9 mouse cellular contexts compared by ENCODE assay signal in genomic region chr15:101453093-101453736, GRCm38 (mm10). TPM values are rescaled to one million over a fixed set of nuclear protein-coding genes. Genes with fewer than 3 reads are reported as not detected.
DNase-seq lines count a peak whose midpoint lies in the region; ATAC-seq and TF ChIP-seq lines count a peak whose summit lies in the region.
"Had no signal": no experiment of that assay in that cellular context is flagged by ENCODE, and none has a peak within 500 bp of the region (broad histone marks: within the 10 kb centered on the region; RNA-seq: fewer than 3 reads in every experiment).

No protein-coding gene starts in this region.

- no peaks in the 10 kb centered on the region for H3K36me3 ChIP-seq in ES-E14 (ENCODE audit: control insufficient read depth, insufficient read depth, low read length, poor library complexity, severe bottlenecking)
- no peaks in the 10 kb centered on the region for H3K36me3 ChIP-seq in liver, embryonic 16.5 days (ENCODE audit: control insufficient read depth, insufficient read depth)

- H3K27ac ChIP-seq in ES-E14 (ENCODE audit: insufficient read depth, low read depth, low read length, poor library complexity, severe bottlenecking): no peak overlapping the region
- H3K27ac ChIP-seq in liver, embryonic 16.5 days (ENCODE audit: low read length): no peak overlapping the region
- H3K27ac ChIP-seq in olfactory bulb, adult 2 months (ENCODE audit: insufficient read depth, low read depth, low read length): no peak overlapping the region

- 8% methylated on average over 13 of the region's 13 CpGs for WGBS in large intestine, adult 2 months
- WGBS in liver, embryonic 16.5 days (ENCODE audit: insufficient replicate concordance): 8% methylated on average over 13 of the region's 13 CpGs
- WGBS in olfactory bulb, adult 2 months: 12% methylated on average over 13 of the region's 13 CpGs

- peak; percentile 82 for TF ChIP-seq CTCF in olfactory bulb, adult 2 months (IDR thresholded peaks at IDR 0.05; ENCODE audit: insufficient read depth, low read depth, low read length)

- no peak for TF ChIP-seq POLR2A in olfactory bulb, adult 2 months (IDR thresholded peaks at IDR 0.05; ENCODE audit: insufficient read depth, low read depth, low read length)

- no peak overlapping the region for H3K9ac ChIP-seq in ES-E14 (ENCODE audit: insufficient read depth, low read depth, low read length, poor library complexity, severe bottlenecking)
- no peak overlapping the region for H3K9ac ChIP-seq in liver, embryonic 16.5 days (ENCODE audit: low read depth, low read length)

- no peak overlapping the region for H3K4me3 ChIP-seq in ES-E14 (ENCODE audit: insufficient read depth in 1 of 2, low read depth in 1 of 2, low read length in 2 of 2, poor library complexity in 1 of 2, severe bottlenecking in 1 of 2)
- no peak overlapping the region for H3K4me3 ChIP-seq in liver, embryonic 16.5 days (ENCODE audit: low read depth, low read length)
- no peak overlapping the region for H3K4me3 ChIP-seq in olfactory bulb, adult 2 months (ENCODE audit: insufficient read depth, low read depth, low read length)

- H3K27me3 ChIP-seq in liver, embryonic 16.5 days (ENCODE audit: control insufficient read depth, insufficient read depth, low read depth, low read length): no peaks in the 10 kb centered on the region

- H3K9me3 ChIP-seq in ES-E14 (ENCODE audit: control insufficient read depth, insufficient read depth, low read depth, low read length): no peaks in the 10 kb centered on the region
- no peaks in the 10 kb centered on the region for H3K9me3 ChIP-seq in liver, embryonic 16.5 days (replicated peaks; ENCODE audit: control insufficient read depth, low read length)

- intact Hi-C loops in heart, postnatal 36 days (cut with DNase I): loop anchor here (2.0 kb wide), 1 partner anchor 112 kb away; no protein-coding TSS in a partner anchor

- ATAC-seq in liver, embryonic 16.5 days (ENCODE audit: low read depth): 0 out of 2 replicates have a peak, but pooled peaks have one; percentile 39

- H3K4me2 ChIP-seq in liver, embryonic 16.5 days (ENCODE audit: low read depth, low read length): no peak overlapping the region

- peak; percentile 70 for DNase-seq in ES-E14 (ENCODE audit: low read depth, low spot score)
- peak; percentile 62 for DNase-seq in cerebellum, adult 11 months
- DNase-seq in forelimb bud, embryonic 11.5 days (ENCODE audit: low read depth, low spot score): peak; percentile 65
- DNase-seq in heart, postnatal 36 days: peak; percentile 73 to 84
- DNase-seq in large intestine, adult 2 months (ENCODE audit: low read depth, low spot score): peak; percentile 54
- DNase-seq in thymus, adult 18-20 months: peak; percentile 33 to 35

- in situ Hi-C loops in ES-E14 (cut with MboI; ENCODE audit: low sequenced_read_pairs in 2 of 2, unreplicated experiment in 2 of 2): no loop called here

- no peaks in the 10 kb centered on the region for H3K4me1 ChIP-seq in ES-E14 (ENCODE audit: control insufficient read depth in 2 of 2, insufficient read depth in 2 of 2, low read length in 2 of 2, poor library complexity in 1 of 2)
- H3K4me1 ChIP-seq in liver, embryonic 16.5 days (ENCODE audit: control insufficient read depth, low read depth, low read length): no peaks in the 10 kb centered on the region
- H3K4me1 ChIP-seq in olfactory bulb, adult 2 months (ENCODE audit: control insufficient read depth, insufficient read depth, low read length): peaks cover 7% of the 10 kb centered on the region; the same call in 1 of the 2 replicates

TF ChIP-seq in ES-E14, 5 proteins besides CTCF, POLR2A, EP300 and RAD21:
- no peak for TF ChIP-seq ZNF384 (IDR thresholded peaks at IDR 0.05; ENCODE audit: low read depth, low read length)
- no peak for TF ChIP-seq MAFK (IDR thresholded peaks at IDR 0.05; ENCODE audit: insufficient read depth, low read depth, low read length)
- no peak for TF ChIP-seq CHD2 (IDR thresholded peaks at IDR 0.05; ENCODE audit: low read depth, low read length)
- TF ChIP-seq ZC3H11A (IDR thresholded peaks at IDR 0.05; ENCODE audit: borderline replicate concordance, low read depth, low read length): no peak
- no peak for TF ChIP-seq HCFC1 (IDR thresholded peaks at IDR 0.05; ENCODE audit: borderline replicate concordance, insufficient read depth, low read length)

RNA-seq across cellular contexts. Expression of gene Krt88, which starts 5.7 kb away (rescaled TPM):
- not detected in 2 replicates for total RNA-seq in ES-E14 (2012; rRNA removed)
- total RNA-seq in heart, postnatal 36 days (2021): not detected
- 0.09 and 0.12 TPM in 2 replicates for polyA plus RNA-seq in large intestine, adult 2 months (2012; rRNA removed)
- polyA plus RNA-seq in liver, embryonic 16.5 days (2015; fragmentation: Nextera tagmentation; extraction: Ambion mirVana): not detected in 2 replicates
- not detected in 2 replicates for polyA plus RNA-seq in olfactory bulb, adult 2 months (2012; ENCODE audit: insufficient read depth, insufficient read length, low replicate concordance, missing spikeins)

RNA-seq across cellular contexts. Expression of gene Krt81, which starts 10.3 kb away (rescaled TPM):
- not detected in 2 replicates for total RNA-seq in ES-E14 (2012; rRNA removed)
- not detected for total RNA-seq in heart, postnatal 36 days (2021)
- polyA plus RNA-seq in large intestine, adult 2 months (2012; rRNA removed): not detected in 2 replicates
- polyA plus RNA-seq in liver, embryonic 16.5 days (2015; fragmentation: Nextera tagmentation; extraction: Ambion mirVana): not detected in 2 replicates
- polyA plus RNA-seq in olfactory bulb, adult 2 months (2012; ENCODE audit: insufficient read depth, insufficient read length, low replicate concordance, missing spikeins): not detected in 2 replicates
- polyA plus RNA-seq: gonadal fat pad, adult 2 months had no signal

RNA-seq across cellular contexts. Expression of gene Krt87, which starts 14.6 kb away (rescaled TPM):
- total RNA-seq in ES-E14 (2012; rRNA removed): not detected in 2 replicates
- not detected for total RNA-seq in heart, postnatal 36 days (2021)
- polyA plus RNA-seq in large intestine, adult 2 months (2012; rRNA removed): 0.62 and 1.3 TPM in 2 replicates
- not detected in 2 replicates for polyA plus RNA-seq in liver, embryonic 16.5 days (2015; fragmentation: Nextera tagmentation; extraction: Ambion mirVana)
- not detected in 2 replicates for polyA plus RNA-seq in olfactory bulb, adult 2 months (2012; ENCODE audit: insufficient read depth, insufficient read length, low replicate concordance, missing spikeins)

RNA-seq across cellular contexts. Expression of gene Krt86, which starts 20.1 kb away (rescaled TPM):
- not detected in 2 replicates for total RNA-seq in ES-E14 (2012; rRNA removed)
- not detected for total RNA-seq in heart, postnatal 36 days (2021)
- 0.09 TPM in 1 of 2 replicates, not detected in the other for polyA plus RNA-seq in large intestine, adult 2 months (2012; rRNA removed)
- polyA plus RNA-seq in liver, embryonic 16.5 days (2015; fragmentation: Nextera tagmentation; extraction: Ambion mirVana): not detected in 2 replicates
- polyA plus RNA-seq in olfactory bulb, adult 2 months (2012; ENCODE audit: insufficient read depth, insufficient read length, low replicate concordance, missing spikeins): not detected in 2 replicates
- polyA plus RNA-seq: gonadal fat pad, adult 2 months had no signal

RNA-seq across cellular contexts. Expression of gene Krt83, which starts 38.1 kb away (rescaled TPM):
- not detected in 2 replicates for total RNA-seq in ES-E14 (2012; rRNA removed)
- total RNA-seq in heart, postnatal 36 days (2021): not detected
- 0.07 and 0.25 TPM in 2 replicates for polyA plus RNA-seq in large intestine, adult 2 months (2012; rRNA removed)
- polyA plus RNA-seq in liver, embryonic 16.5 days (2015; fragmentation: Nextera tagmentation; extraction: Ambion mirVana): 0.26 and 0.57 TPM in 2 replicates
- polyA plus RNA-seq in olfactory bulb, adult 2 months (2012; ENCODE audit: insufficient read depth, insufficient read length, low replicate concordance, missing spikeins): not detected in 2 replicates
- polyA plus RNA-seq: gonadal fat pad, adult 2 months had no signal
